In genomic region chr13:21171156-21171530, GRCm38 (mm10) we compare ENCODE assay signal across 9 mouse cellular contexts. TPM values are rescaled to one million over a fixed set of nuclear protein-coding genes. Genes with fewer than 3 reads are reported as not detected.
A peak's percentile ranks its signal among the peaks of the same experiment; 100 is the strongest.
DNase-seq lines count a peak whose midpoint lies in the region; ATAC-seq and TF ChIP-seq lines count a peak whose summit lies in the region.
"Had no signal": no experiment of that assay in that cellular context is flagged by ENCODE, and none has a peak within 500 bp of the region (broad histone marks: within the 10 kb centered on the region; RNA-seq: fewer than 3 reads in every experiment).

No protein-coding gene starts in this region.

- no peaks in the 10 kb centered on the region for H3K36me3 ChIP-seq in heart, embryonic 10.5 days
- no peaks in the 10 kb centered on the region for H3K36me3 ChIP-seq in ES-Bruce4 (ENCODE audit: control insufficient read depth, insufficient read depth, low read length, poor library complexity, severe bottlenecking)
- H3K36me3 ChIP-seq in embryonic facial prominence, embryonic 13.5 days = no peaks in the 10 kb centered on the region
- H3K36me3 ChIP-seq in limb, embryonic 11.5 days (ENCODE audit: control insufficient read depth, insufficient read depth, low read length) = no peaks in the 10 kb centered on the region

- peak overlapping the region; percentile 71 for H3K4me3 ChIP-seq in heart, embryonic 10.5 days
- H3K4me3 ChIP-seq in ES-Bruce4 (ENCODE audit: low read depth, low read length) = peak overlapping the region; percentile 71
- H3K4me3 ChIP-seq in embryonic facial prominence, embryonic 13.5 days = peak overlapping the region; percentile 64
- peak overlapping the region; percentile 41 for H3K4me3 ChIP-seq in limb, embryonic 11.5 days (ENCODE audit: low read depth, low read length)
- peak overlapping the region; percentile 29 for H3K4me3 ChIP-seq in olfactory bulb, adult 2 months (ENCODE audit: insufficient read depth, low read depth, low read length)

- WGBS in heart, embryonic 10.5 days = 8% methylated on average over 15 of the region's 15 CpGs
- WGBS in embryonic facial prominence, embryonic 13.5 days = 6% methylated on average over 15 of the region's 15 CpGs
- 7% methylated on average over 15 of the region's 15 CpGs for WGBS in limb, embryonic 11.5 days
- 13% methylated on average over 15 of the region's 15 CpGs for WGBS in olfactory bulb, adult 2 months

- H3K9me3 ChIP-seq in heart, embryonic 10.5 days = no peaks in the 10 kb centered on the region
- H3K9me3 ChIP-seq in ES-Bruce4 (replicated peaks; ENCODE audit: control insufficient read depth, insufficient read depth, low read length, poor library complexity, severe bottlenecking) = no peaks in the 10 kb centered on the region
- H3K9me3 ChIP-seq in embryonic facial prominence, embryonic 13.5 days = no peaks in the 10 kb centered on the region
- no peaks in the 10 kb centered on the region for H3K9me3 ChIP-seq in limb, embryonic 11.5 days (ENCODE audit: control insufficient read depth, low read length)

- TF ChIP-seq POLR2A in ES-Bruce4 (IDR thresholded peaks at IDR 0.05; ENCODE audit: insufficient read depth, low read length) = no peak
- no peak for TF ChIP-seq POLR2A in olfactory bulb, adult 2 months (IDR thresholded peaks at IDR 0.05; ENCODE audit: insufficient read depth, low read depth, low read length)

- DNase-seq in heart, embryonic 10.5 days (ENCODE audit: low spot score) = no peak
- no peak for DNase-seq in heart, postnatal 4 days
- peak; percentile 52 for DNase-seq in limb, embryonic 11.5 days (ENCODE audit: low spot score)
- DNase-seq in adrenal gland, postnatal 25 days = no peak
- DNase-seq in kidney, postnatal 36 days = no peak

- ATAC-seq in embryonic facial prominence, embryonic 13.5 days (ENCODE audit: insufficient number of reproducible peaks, insufficient read depth, low FRiP score, low TSS enrichment, low read depth) = no peak
- no peak for ATAC-seq in limb, embryonic 11.5 days (ENCODE audit: insufficient number of reproducible peaks, low FRiP score, low TSS enrichment, low read depth)

- TF ChIP-seq CTCF in ES-Bruce4 (IDR thresholded peaks at IDR 0.05; ENCODE audit: low read depth, low read length) = no peak
- no peak for TF ChIP-seq CTCF in olfactory bulb, adult 2 months (IDR thresholded peaks at IDR 0.05; ENCODE audit: insufficient read depth, low read depth, low read length)

- peak overlapping the region; percentile 4; the same call in 1 of the 2 replicates for H3K9ac ChIP-seq in ES-Bruce4 (ENCODE audit: low read depth, poor library complexity, severe bottlenecking)
- peak overlapping the region; percentile 59 for H3K9ac ChIP-seq in embryonic facial prominence, embryonic 13.5 days
- peak overlapping the region; percentile 32; the same call in 1 of the 2 replicates for H3K9ac ChIP-seq in limb, embryonic 11.5 days (ENCODE audit: low read length)

- TF ChIP-seq EP300 in ES-Bruce4 (IDR thresholded peaks at IDR 0.05; ENCODE audit: insufficient read depth, low read depth, low read length) = no peak

- peak overlapping the region; percentile 65 for H3K4me2 ChIP-seq in embryonic facial prominence, embryonic 13.5 days
- H3K4me2 ChIP-seq in limb, embryonic 11.5 days (ENCODE audit: low read depth, severe bottlenecking) = peak overlapping the region; percentile 53

- peaks cover 9% of the 10 kb centered on the region; the same call in 1 of the 2 replicates for H3K4me1 ChIP-seq in heart, embryonic 10.5 days
- H3K4me1 ChIP-seq in ES-Bruce4 (ENCODE audit: control insufficient read depth, insufficient read depth, low read length) = no peaks in the 10 kb centered on the region
- H3K4me1 ChIP-seq in embryonic facial prominence, embryonic 13.5 days = peaks cover 19% of the 10 kb centered on the region
- H3K4me1 ChIP-seq in limb, embryonic 11.5 days (ENCODE audit: control insufficient read depth, insufficient read depth, low read length) = peaks cover 4% of the 10 kb centered on the region; the same call in 1 of the 2 replicates
- peaks cover 3% of the 10 kb centered on the region for H3K4me1 ChIP-seq in olfactory bulb, adult 2 months (ENCODE audit: control insufficient read depth, insufficient read depth, low read length)

- H3K27me3 ChIP-seq in heart, embryonic 10.5 days (ENCODE audit: insufficient read depth, poor library complexity, severe bottlenecking) = no peaks in the 10 kb centered on the region
- H3K27me3 ChIP-seq in ES-Bruce4 (ENCODE audit: control insufficient read depth, insufficient read depth, low read length, poor library complexity, severe bottlenecking) = no peaks in the 10 kb centered on the region
- no peaks in the 10 kb centered on the region for H3K27me3 ChIP-seq in embryonic facial prominence, embryonic 13.5 days
- no peaks in the 10 kb centered on the region for H3K27me3 ChIP-seq in limb, embryonic 11.5 days (ENCODE audit: control insufficient read depth, insufficient read depth, low read length)

- 0 out of 2 replicates have a peak overlapping the region, but pooled peaks have one; percentile 42 for H3K27ac ChIP-seq in heart, embryonic 10.5 days
- H3K27ac ChIP-seq in ES-Bruce4 (ENCODE audit: insufficient read depth, low read length) = no peak overlapping the region
- no peak overlapping the region for H3K27ac ChIP-seq in embryonic facial prominence, embryonic 13.5 days
- H3K27ac ChIP-seq in limb, embryonic 11.5 days (replicated peaks; ENCODE audit: low read depth, low read length) = no peak overlapping the region
- no peak overlapping the region for H3K27ac ChIP-seq in olfactory bulb, adult 2 months (ENCODE audit: insufficient read depth, low read depth, low read length)

RNA-seq across cellular contexts. Expression of gene Trim27, which starts 8.1 kb away (rescaled TPM):
- 108 and 152 TPM in 2 replicates for polyA plus RNA-seq in heart, embryonic 10.5 days (2016; fragmentation: Nextera tagmentation; extraction: Ambion mirVana)
- total RNA-seq in heart, postnatal 4 days (2021) = 10 to 100 TPM; 43.2 to 43.9 TPM
- 117 and 128 TPM in 2 replicates for polyA plus RNA-seq in ES-Bruce4 (2011; ENCODE audit: insufficient read depth, insufficient read length, low read depth, missing spikeins)
- 129 and 143 TPM in 2 replicates for polyA plus RNA-seq in embryonic facial prominence, embryonic 13.5 days (2015; fragmentation: Nextera tagmentation; extraction: Ambion mirVana)
- polyA plus RNA-seq in limb, embryonic 11.5 days (2014; fragmentation: Nextera tagmentation; extraction: Ambion mirVana) = 183 and 190 TPM in 2 replicates
- not detected in 2 replicates for polyA plus RNA-seq in olfactory bulb, adult 2 months (2012; ENCODE audit: insufficient read depth, insufficient read length, low replicate concordance, missing spikeins)
- total RNA-seq in adrenal gland, postnatal 25 days (2021) = 49.2 and 59.6 TPM in 2 replicates

RNA-seq across cellular contexts. Expression of gene Olfr1368, which starts 25.5 kb away (rescaled TPM):
- not detected in 2 replicates for polyA plus RNA-seq in heart, embryonic 10.5 days (2016; fragmentation: Nextera tagmentation; extraction: Ambion mirVana)
- total RNA-seq in heart, postnatal 4 days (2021) = not detected
- polyA plus RNA-seq in ES-Bruce4 (2011; ENCODE audit: insufficient read depth, insufficient read length, low read depth, missing spikeins) = not detected in 2 replicates
- not detected in 2 replicates for polyA plus RNA-seq in embryonic facial prominence, embryonic 13.5 days (2015; fragmentation: Nextera tagmentation; extraction: Ambion mirVana)
- not detected in 2 replicates for polyA plus RNA-seq in limb, embryonic 11.5 days (2014; fragmentation: Nextera tagmentation; extraction: Ambion mirVana)
- not detected in 2 replicates for polyA plus RNA-seq in olfactory bulb, adult 2 months (2012; ENCODE audit: insufficient read depth, insufficient read length, low replicate concordance, missing spikeins)
- total RNA-seq in adrenal gland, postnatal 25 days (2021) = not detected in 2 replicates
- total RNA-seq: heart, postnatal 36 days had no signal

RNA-seq across cellular contexts. Expression of gene Olfr263, which starts 41.7 kb away (rescaled TPM):
- not detected in 2 replicates for polyA plus RNA-seq in heart, embryonic 10.5 days (2016; fragmentation: Nextera tagmentation; extraction: Ambion mirVana)
- total RNA-seq in heart, postnatal 4 days (2021) = not detected
- polyA plus RNA-seq in ES-Bruce4 (2011; ENCODE audit: insufficient read depth, insufficient read length, low read depth, missing spikeins) = not detected in 2 replicates
- polyA plus RNA-seq in embryonic facial prominence, embryonic 13.5 days (2015; fragmentation: Nextera tagmentation; extraction: Ambion mirVana) = not detected in 2 replicates
- polyA plus RNA-seq in limb, embryonic 11.5 days (2014; fragmentation: Nextera tagmentation; extraction: Ambion mirVana) = not detected in 2 replicates
- polyA plus RNA-seq in olfactory bulb, adult 2 months (2012; ENCODE audit: insufficient read depth, insufficient read length, low replicate concordance, missing spikeins) = not detected in 2 replicates
- not detected in 2 replicates for total RNA-seq in adrenal gland, postnatal 25 days (2021)
- total RNA-seq: heart, postnatal 36 days had no signal

RNA-seq across cellular contexts. Expression of gene Olfr1369-ps1, which starts 59.9 kb away (rescaled TPM):
- 0.07 and 0.10 TPM in 2 replicates for polyA plus RNA-seq in heart, embryonic 10.5 days (2016; fragmentation: Nextera tagmentation; extraction: Ambion mirVana)
- total RNA-seq in heart, postnatal 4 days (2021) = not detected
- 0.27 TPM in 1 of 2 replicates, not detected in the other for polyA plus RNA-seq in ES-Bruce4 (2011; ENCODE audit: insufficient read depth, insufficient read length, low read depth, missing spikeins)
- 0.06 TPM in 1 of 2 replicates, not detected in the other for polyA plus RNA-seq in embryonic facial prominence, embryonic 13.5 days (2015; fragmentation: Nextera tagmentation; extraction: Ambion mirVana)
- not detected in 2 replicates for polyA plus RNA-seq in limb, embryonic 11.5 days (2014; fragmentation: Nextera tagmentation; extraction: Ambion mirVana)
- polyA plus RNA-seq in olfactory bulb, adult 2 months (2012; ENCODE audit: insufficient read depth, insufficient read length, low replicate concordance, missing spikeins) = not detected in 2 replicates
- not detected in 2 replicates for total RNA-seq in adrenal gland, postnatal 25 days (2021)
- total RNA-seq: heart, postnatal 36 days had no signal

Comparison
In these comparisons a context has a peak if more than half of its experiments do, and no peak if none do; other contexts are left out.
1. H3K9ac ChIP-seq: peak in every context shown above with its lines; median percentile 59 in embryonic facial prominence, embryonic 13.5 days; 32 in limb, embryonic 11.5 days; 4 in ES-Bruce4.
2. RNA of gene Trim27, which starts 8.1 kb away (polyA plus RNA-seq): 183 to 190 TPM in limb, embryonic 11.5 days, 108 to 152 TPM in heart, embryonic 10.5 days, 129 to 143 TPM in embryonic facial prominence, embryonic 13.5 days and 117 to 128 TPM in ES-Bruce4; not detected in olfactory bulb, adult 2 months; every median in the first group is over 100 times any median in the second.
3. Peak in every context shown above with its lines, with median percentiles within 50 percentile points of each other: H3K4me3 ChIP-seq.